9 mouse cellular contexts compared by ENCODE assay signal in the genomic region with DNA sequence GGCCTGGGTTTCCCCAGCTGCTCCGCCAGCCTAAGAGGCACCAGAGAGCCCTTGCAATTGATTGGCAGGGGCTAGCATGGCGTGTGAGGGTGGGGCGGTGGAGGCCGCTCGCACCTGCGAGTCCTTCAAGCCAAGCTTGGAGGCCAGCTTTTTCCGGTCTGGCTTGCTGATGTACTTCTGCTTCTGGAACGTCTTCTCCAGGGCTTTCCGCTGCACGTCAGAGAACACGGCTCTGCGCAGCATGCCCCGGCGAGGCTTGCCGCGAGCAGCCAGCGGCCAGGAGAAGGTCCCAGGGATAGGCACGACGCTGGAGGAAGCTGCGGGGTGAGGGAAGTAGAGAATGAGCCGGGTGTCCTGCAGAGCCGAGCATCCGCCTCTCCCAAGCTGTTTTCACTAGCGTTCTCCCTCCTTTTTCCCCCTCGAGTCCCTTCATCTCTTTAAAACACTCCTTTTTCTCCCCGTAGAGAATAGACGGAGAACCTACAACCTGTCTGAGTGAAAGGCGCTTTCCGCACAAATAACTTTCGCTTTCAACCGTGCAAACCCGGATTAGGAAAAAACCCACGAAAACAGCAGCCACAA. TPM values are rescaled to one million over a fixed set of nuclear protein-coding genes. Genes with fewer than 3 reads are reported as not detected.
DNase-seq lines count a peak whose midpoint lies in the region; ATAC-seq and TF ChIP-seq lines count a peak whose summit lies in the region.
"Had no signal": no experiment of that assay in that cellular context is flagged by ENCODE, and none has a peak within 500 bp of the region (broad histone marks: within the 10 kb centered on the region; RNA-seq: fewer than 3 reads in every experiment).

No protein-coding gene starts in this region.

- H3K4me2 ChIP-seq in heart, embryonic 15.5 days = peak overlapping the region; percentile 75
- H3K4me2 ChIP-seq in limb, embryonic 14.5 days (replicated peaks; ENCODE audit: low read depth, low read length, severe bottlenecking) = peak overlapping the region; percentile 48
- H3K4me2 ChIP-seq in midbrain, embryonic 16.5 days (ENCODE audit: low read length) = peak overlapping the region; percentile 42

- intact Hi-C loops in gastrocnemius, postnatal 14 days (cut with DNase I; ENCODE audit: low total_unique reads) = no loop called here

- no peak for TF ChIP-seq POLR2A in bone marrow, adult 2 months (IDR thresholded peaks at IDR 0.05; ENCODE audit: borderline replicate concordance, control insufficient read depth, low read depth, low read length)
- TF ChIP-seq POLR2A in limb, embryonic 14.5 days (IDR thresholded peaks at IDR 0.05; ENCODE audit: borderline replicate concordance, extremely low read depth, insufficient read depth, insufficient read length) = no peak

- H3K9me3 ChIP-seq in heart, embryonic 15.5 days (replicated peaks) = no peaks in the 10 kb centered on the region
- H3K9me3 ChIP-seq in limb, embryonic 14.5 days (ENCODE audit: control insufficient read depth, low read length) = no peaks in the 10 kb centered on the region
- H3K9me3 ChIP-seq in midbrain, embryonic 16.5 days (replicated peaks; ENCODE audit: control insufficient read depth, low read length, poor library complexity, severe bottlenecking) = no peaks in the 10 kb centered on the region

- peaks cover 89% of the 10 kb centered on the region for H3K27me3 ChIP-seq in heart, embryonic 15.5 days
- H3K27me3 ChIP-seq in limb, embryonic 14.5 days (ENCODE audit: control insufficient read depth, insufficient read depth, low read length) = peaks cover 86% of the 10 kb centered on the region
- H3K27me3 ChIP-seq in midbrain, embryonic 16.5 days (ENCODE audit: control insufficient read depth, insufficient read depth, low read depth, low read length) = peaks cover 40% of the 10 kb centered on the region

- H3K9ac ChIP-seq in heart, embryonic 15.5 days = no peak overlapping the region
- H3K9ac ChIP-seq in limb, embryonic 14.5 days (ENCODE audit: low read depth, low read length, severe bottlenecking) = 0 out of 2 replicates have a peak overlapping the region, but pooled peaks have one; percentile 28
- H3K9ac ChIP-seq in midbrain, embryonic 16.5 days (ENCODE audit: low read depth, low read length) = no peak overlapping the region

- WGBS in bone marrow, adult 2 months = under 1% methylated on average over 33 of the region's 33 CpGs
- WGBS in heart, embryonic 15.5 days = under 1% methylated on average over 33 of the region's 33 CpGs
- WGBS in limb, embryonic 14.5 days = 0% methylated on average over 33 of the region's 33 CpGs
- WGBS in midbrain, embryonic 16.5 days = 2% methylated on average over 33 of the region's 33 CpGs

- DNase-seq in gastrocnemius, postnatal 14 days = peak; percentile 17
- no peak for DNase-seq in gastrocnemius, adult 8-10 months (ENCODE audit: low spot score in 2 of 2)
- no peak for DNase-seq in limb, embryonic 14.5 days (ENCODE audit: low spot score)
- DNase-seq in thymus, postnatal 4 days = peak; percentile 55
- DNase-seq in frontal cortex, adult 2 months (ENCODE audit: extremely low spot score in 1 of 2, low spot score in 1 of 2) = no peak

- H3K36me3 ChIP-seq in heart, embryonic 15.5 days = no peaks in the 10 kb centered on the region
- H3K36me3 ChIP-seq in limb, embryonic 14.5 days (ENCODE audit: control insufficient read depth, insufficient read depth, low read length) = no peaks in the 10 kb centered on the region
- H3K36me3 ChIP-seq in midbrain, embryonic 16.5 days (ENCODE audit: control insufficient read depth, insufficient read depth, low read length) = no peaks in the 10 kb centered on the region
- H3K36me3 ChIP-seq: G1E had no signal

- peak; percentile 29; the same call in 1 of the 2 replicates for ATAC-seq in heart, embryonic 15.5 days (replicated peaks; ENCODE audit: insufficient number of reproducible peaks, insufficient read depth, low FRiP score, low read depth)
- ATAC-seq in limb, embryonic 14.5 days (ENCODE audit: low FRiP score, low read depth) = 0 out of 2 replicates have a peak, but pooled peaks have one; percentile 31
- peak; percentile 34; the same call in 1 of the 2 replicates for ATAC-seq in midbrain, embryonic 16.5 days

- H3K27ac ChIP-seq in bone marrow, adult 2 months (ENCODE audit: control insufficient read depth, insufficient read depth, low read depth, low read length, poor library complexity) = no peak overlapping the region
- no peak overlapping the region for H3K27ac ChIP-seq in heart, embryonic 15.5 days
- no peak overlapping the region for H3K27ac ChIP-seq in limb, embryonic 14.5 days (replicated peaks; ENCODE audit: low read depth, low read length)
- H3K27ac ChIP-seq in midbrain, embryonic 16.5 days (ENCODE audit: low read length) = no peak overlapping the region

- peak overlapping the region; percentile 40 for H3K4me3 ChIP-seq in bone marrow, adult 2 months (replicated peaks; ENCODE audit: control insufficient read depth, low read depth, low read length)
- peak overlapping the region; percentile 50 for H3K4me3 ChIP-seq in heart, embryonic 15.5 days
- peak overlapping the region; percentile 34 for H3K4me3 ChIP-seq in limb, embryonic 14.5 days (replicated peaks; ENCODE audit: low read length)
- H3K4me3 ChIP-seq in midbrain, embryonic 16.5 days (ENCODE audit: low read depth, low read length) = peak overlapping the region; percentile 24

- peaks cover 2% of the 10 kb centered on the region; the same call in 1 of the 2 replicates for H3K4me1 ChIP-seq in bone marrow, adult 2 months (ENCODE audit: control insufficient read depth, insufficient read depth, low read length)
- peaks cover 26% of the 10 kb centered on the region for H3K4me1 ChIP-seq in heart, embryonic 15.5 days (replicated peaks)
- 0 out of 2 replicates have a peak, but pooled peaks cover 9% of the 10 kb centered on the region for H3K4me1 ChIP-seq in limb, embryonic 14.5 days (ENCODE audit: control insufficient read depth, insufficient read depth, low read length)
- peaks cover 3% of the 10 kb centered on the region; the same call in 1 of the 2 replicates for H3K4me1 ChIP-seq in midbrain, embryonic 16.5 days (ENCODE audit: control insufficient read depth, insufficient read depth, low read length)

- no peak for TF ChIP-seq CTCF in bone marrow, adult 2 months (IDR thresholded peaks at IDR 0.05; ENCODE audit: control insufficient read depth, insufficient read depth, low read length)

RNA-seq across cellular contexts. Expression of a gene that starts 3.2 kb away (rescaled TPM):
- not detected for total RNA-seq in gastrocnemius, postnatal 14 days (2021)
- not detected for total RNA-seq in gastrocnemius, adult 8-10 months (2022)
- not detected in 2 replicates for polyA plus RNA-seq in bone marrow, adult 2 months (2011; ENCODE audit: insufficient read depth, insufficient read length, low replicate concordance, missing spikeins)
- polyA plus RNA-seq in heart, embryonic 15.5 days (2015; fragmentation: Nextera tagmentation; extraction: Ambion mirVana) = not detected in 2 replicates
- 3.4 and 4.0 TPM in 2 replicates for polyA plus RNA-seq in limb, embryonic 14.5 days (2012; rRNA removed)
- 2.2 and 4.3 TPM in 2 replicates for polyA plus RNA-seq in limb, embryonic 14.5 days (2014; fragmentation: Nextera tagmentation; extraction: Ambion mirVana)
- 13.4 and 18.5 TPM in 2 replicates for polyA plus RNA-seq in midbrain, embryonic 16.5 days (2015; fragmentation: Nextera tagmentation; extraction: Ambion mirVana)
- not detected in 2 replicates for polyA plus RNA-seq in frontal cortex, adult 2 months (2012; rRNA removed)
- polyA plus RNA-seq: G1E had no signal

Comparison
In these comparisons a context has a peak if more than half of its experiments do, and no peak if none do; other contexts are left out.
1. DNase-seq: peak in gastrocnemius, postnatal 14 days (single experiment) and thymus, postnatal 4 days (single experiment); none in gastrocnemius, adult 8-10 months (0 of 2), limb, embryonic 14.5 days (single experiment) and frontal cortex, adult 2 months (0 of 2).
2. Peak in every context shown above with its lines, with median percentiles within 50 percentile points of each other: H3K4me3 ChIP-seq, ATAC-seq and H3K4me2 ChIP-seq.